Mouse (Mus musculus): ENCODE measurements around the gene Slc9c1. TPM values are rescaled to one million over a fixed set of nuclear protein-coding genes. Genes with fewer than 3 reads are reported as not detected.

The Slc9c1 gene
- polyA plus RNA-seq, 2 experiments, result not detected

DNA sequence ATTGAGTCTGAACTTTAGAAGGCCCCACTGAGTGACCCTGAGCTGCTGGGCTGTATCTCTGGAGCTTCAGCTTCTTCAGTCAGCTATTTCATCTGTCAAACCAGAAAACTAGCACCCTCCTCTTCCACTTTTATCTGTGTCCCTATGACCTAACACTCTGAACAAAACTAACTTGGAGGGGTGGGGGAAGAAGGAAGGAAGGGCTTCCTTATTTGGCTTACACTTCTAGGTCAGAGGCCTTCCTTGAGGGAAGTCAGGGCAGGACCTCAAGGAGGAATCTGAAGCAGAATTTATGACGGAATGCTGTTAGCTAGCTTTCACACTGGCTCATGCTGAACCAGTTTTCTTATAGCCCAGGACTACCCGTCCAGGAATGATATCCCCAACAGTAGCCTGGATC is 116.4 kb downstream of the Slc9c1 start:
- no peak overlapping the region for H3K4me3 ChIP-seq (replicated peaks; ENCODE audit: low read length)
- no peak for DNase-seq (ENCODE audit: low spot score)
- ATAC-seq (ENCODE audit: low FRiP score, low read depth), result no peak
- TF ChIP-seq POLR2A (IDR thresholded peaks at IDR 0.05; ENCODE audit: borderline replicate concordance, extremely low read depth, insufficient read depth, insufficient read length), result no peak
- H3K4me1 ChIP-seq (ENCODE audit: control insufficient read depth, insufficient read depth, low read length), result peaks cover 3% of the 10 kb centered on the region; the same call in 1 of the 2 replicates
- no peaks in the 10 kb centered on the region for H3K36me3 ChIP-seq (ENCODE audit: control insufficient read depth, insufficient read depth, low read length)
- peaks cover 8% of the 10 kb centered on the region; the same call in 1 of the 2 replicates for H3K27me3 ChIP-seq (ENCODE audit: control insufficient read depth, insufficient read depth, low read length)
- no peak overlapping the region for H3K4me2 ChIP-seq (replicated peaks; ENCODE audit: low read depth, low read length, severe bottlenecking)
- 59% methylated on average over 2 of the region's 2 CpGs for WGBS
- H3K9ac ChIP-seq (ENCODE audit: low read depth, low read length, severe bottlenecking), result no peak overlapping the region
- H3K27ac ChIP-seq (replicated peaks; ENCODE audit: low read depth, low read length), result no peak overlapping the region
- no peaks in the 10 kb centered on the region for H3K9me3 ChIP-seq (ENCODE audit: control insufficient read depth, low read length)

GRCm38 (mm10) chr16:45653009-45653933 is 118.2 kb downstream of the Slc9c1 start:
- Histone ChIP-seq H3K4me1 (ENCODE audit: control insufficient read depth, insufficient read depth, low read length) (peaks cover 3% of the 10 kb centered on the region; the same call in 1 of the 2 replicates), H3K36me3 (ENCODE audit: control insufficient read depth, insufficient read depth, low read length) (no peaks in the 10 kb centered on the region), H3K4me2 (replicated peaks; ENCODE audit: low read depth, low read length, severe bottlenecking) (peak overlapping the region; percentile 57), H3K9me3 (ENCODE audit: control insufficient read depth, low read length) (no peaks in the 10 kb centered on the region), H3K27ac (replicated peaks; ENCODE audit: low read depth, low read length) (no peak overlapping the region), H3K27me3 (ENCODE audit: control insufficient read depth, insufficient read depth, low read length) (peaks cover 8% of the 10 kb centered on the region; the same call in 1 of the 2 replicates), H3K4me3 (replicated peaks; ENCODE audit: low read length) (peak overlapping the region; percentile 34), H3K9ac (ENCODE audit: low read depth, low read length, severe bottlenecking) (peak overlapping the region; percentile 38; the same call in 1 of the 2 replicates)
- ATAC-seq (ENCODE audit: low FRiP score, low read depth) (no peak; the same call in 1 of the 2 replicates), DNase-seq (ENCODE audit: low spot score) (no peak)
- WGBS, result 13% methylated on average over 17 of the region's 17 CpGs
- TF ChIP-seq POLR2A (IDR thresholded peaks at IDR 0.05; ENCODE audit: borderline replicate concordance, extremely low read depth, insufficient read depth, insufficient read length), result no peak

GRCm38 (mm10) chr16:45653934-45654332 is 118.8 kb downstream of the Slc9c1 start, which contains the start of gene BC016579:
TSS of gene BC016579 (minus strand) at chr16:45654068.
- peak within 1 kb of the TSS; percentile 34 for H3K4me3 ChIP-seq (replicated peaks; ENCODE audit: low read length)
- WGBS, result under 1% methylated on average over 20 of the region's 20 CpGs
- H3K27ac ChIP-seq (replicated peaks; ENCODE audit: low read depth, low read length), result no peak within 1 kb of the TSS
- ATAC-seq (ENCODE audit: low FRiP score, low read depth), result no peak
- H3K9me3 ChIP-seq (ENCODE audit: control insufficient read depth, low read length), result no peaks in the 10 kb centered on the region
- peaks cover 8% of the 10 kb centered on the region; the same call in 1 of the 2 replicates for H3K27me3 ChIP-seq (ENCODE audit: control insufficient read depth, insufficient read depth, low read length)
- peak within 1 kb of the TSS; percentile 38; the same call in 1 of the 2 replicates for H3K9ac ChIP-seq (ENCODE audit: low read depth, low read length, severe bottlenecking)
- no peak for DNase-seq (ENCODE audit: low spot score)
- H3K4me1 ChIP-seq (ENCODE audit: control insufficient read depth, insufficient read depth, low read length), result peaks cover 3% of the 10 kb centered on the region; the same call in 1 of the 2 replicates
- peak within 1 kb of the TSS; percentile 57 for H3K4me2 ChIP-seq (replicated peaks; ENCODE audit: low read depth, low read length, severe bottlenecking)
- no peaks in the 10 kb centered on the region for H3K36me3 ChIP-seq (ENCODE audit: control insufficient read depth, insufficient read depth, low read length)
- TF ChIP-seq POLR2A (IDR thresholded peaks at IDR 0.05; ENCODE audit: borderline replicate concordance, extremely low read depth, insufficient read depth, insufficient read length), result no peak

- Histone ChIP-seq H3K4me3 (replicated peaks; ENCODE audit: low read length) (0 out of 2 replicates have a peak overlapping the region, but pooled peaks have one; percentile 34), H3K27ac (replicated peaks; ENCODE audit: low read depth, low read length) (no peak overlapping the region), H3K9ac (ENCODE audit: low read depth, low read length, severe bottlenecking) (no peak overlapping the region), H3K9me3 (ENCODE audit: control insufficient read depth, low read length) (no peaks in the 10 kb centered on the region), H3K36me3 (ENCODE audit: control insufficient read depth, insufficient read depth, low read length) (no peaks in the 10 kb centered on the region), H3K27me3 (ENCODE audit: control insufficient read depth, insufficient read depth, low read length) (peaks cover 8% of the 10 kb centered on the region; the same call in 1 of the 2 replicates), H3K4me1 (ENCODE audit: control insufficient read depth, insufficient read depth, low read length) (peaks cover 3% of the 10 kb centered on the region; the same call in 1 of the 2 replicates), H3K4me2 (replicated peaks; ENCODE audit: low read depth, low read length, severe bottlenecking) (peak overlapping the region; percentile 57; the same call in 1 of the 2 replicates)
- no peak for DNase-seq (ENCODE audit: low spot score)
- WGBS, result 73% methylated on average over 9 of the region's 9 CpGs
- no peak for ATAC-seq (ENCODE audit: low FRiP score, low read depth)
- no peak for TF ChIP-seq POLR2A (IDR thresholded peaks at IDR 0.05; ENCODE audit: borderline replicate concordance, extremely low read depth, insufficient read depth, insufficient read length)
Measured at GRCm38 (mm10) chr16:45654465-45654864, 119.4 kb downstream of the Slc9c1 start.

Other genes starting within 250 kb of the Slc9c1 start
- gene Cd200, start 126.3 kb upstream of the Slc9c1 start, polyA plus RNA-seq (2012; rRNA removed), result 27.4 and 30.2 TPM in 2 replicates
- 27.7 and 33.8 TPM in 2 replicates for gene Cd200, start 126.3 kb upstream of the Slc9c1 start, polyA plus RNA-seq (2014; fragmentation: Nextera tagmentation; extraction: Ambion mirVana)
- 0.03 TPM in 1 of 2 replicates, not detected in the other for gene Gm609, start 42.3 kb upstream of the Slc9c1 start, polyA plus RNA-seq (2012; rRNA removed)
- gene Gm609, start 42.3 kb upstream of the Slc9c1 start, polyA plus RNA-seq (2014; fragmentation: Nextera tagmentation; extraction: Ambion mirVana), result not detected in 2 replicates
- gene Gm17783, start 3.3 kb upstream of the Slc9c1 start, polyA plus RNA-seq (2012; rRNA removed), result not detected in 2 replicates
- not detected in 2 replicates for gene Gm17783, start 3.3 kb upstream of the Slc9c1 start, polyA plus RNA-seq (2014; fragmentation: Nextera tagmentation; extraction: Ambion mirVana)
- gene Gcsam, start 75.1 kb downstream of the Slc9c1 start, polyA plus RNA-seq (2012; rRNA removed), result 0.50 and 0.68 TPM in 2 replicates
- gene Gcsam, start 75.1 kb downstream of the Slc9c1 start, polyA plus RNA-seq (2014; fragmentation: Nextera tagmentation; extraction: Ambion mirVana), result 1.6 and 1.9 TPM in 2 replicates
- 0.09 and 0.14 TPM in 2 replicates for gene BC016579, start 118.8 kb downstream of the Slc9c1 start, polyA plus RNA-seq (2012; rRNA removed)
- gene BC016579, start 118.8 kb downstream of the Slc9c1 start, polyA plus RNA-seq (2014; fragmentation: Nextera tagmentation; extraction: Ambion mirVana), result 0.08 TPM in 1 of 2 replicates, not detected in the other
- gene Tmprss7, start 158.3 kb downstream of the Slc9c1 start, polyA plus RNA-seq (2012; rRNA removed), result 0.35 and 0.49 TPM in 2 replicates
- gene Tmprss7, start 158.3 kb downstream of the Slc9c1 start, polyA plus RNA-seq (2014; fragmentation: Nextera tagmentation; extraction: Ambion mirVana), result 0.11 TPM in 1 of 2 replicates, not detected in the other
- 12.9 and 14.6 TPM in 2 replicates for gene Tagln3, start 189.3 kb downstream of the Slc9c1 start, polyA plus RNA-seq (2012; rRNA removed)
- 8.1 and 10.8 TPM in 2 replicates for gene Tagln3, start 189.3 kb downstream of the Slc9c1 start, polyA plus RNA-seq (2014; fragmentation: Nextera tagmentation; extraction: Ambion mirVana)
- gene Abhd10, start 207.6 kb downstream of the Slc9c1 start, polyA plus RNA-seq (2012; rRNA removed), result 23.1 and 28.3 TPM in 2 replicates
- gene Abhd10, start 207.6 kb downstream of the Slc9c1 start, polyA plus RNA-seq (2014; fragmentation: Nextera tagmentation; extraction: Ambion mirVana), result 29.6 and 32.9 TPM in 2 replicates

All from limb, embryonic 14.5 days (tissue).